In genomic region chr14:103440243-103440642, GRCm38 (mm10) we compare ENCODE assay signal across 12 mouse cellular contexts.
DNase-seq lines count a peak whose midpoint lies in the region.
"Had no signal": no experiment of that assay in that cellular context is flagged by ENCODE, and none has a peak within 500 bp of the region (broad histone marks: within the 10 kb centered on the region; RNA-seq: fewer than 3 reads in every experiment).

No protein-coding gene starts in this region.

- WGBS in embryonic facial prominence, embryonic 10.5 days: 81% methylated on average over 8 of the region's 8 CpGs

- H3K27me3 ChIP-seq in embryonic facial prominence, embryonic 10.5 days (replicated peaks; ENCODE audit: low read depth, poor library complexity, severe bottlenecking): no peaks in the 10 kb centered on the region
- H3K27me3 ChIP-seq: embryonic facial prominence, embryonic 13.5 days had no signal

- H3K27ac ChIP-seq in embryonic facial prominence, embryonic 10.5 days (replicated peaks): no peak overlapping the region
- H3K27ac ChIP-seq: embryonic facial prominence, embryonic 13.5 days had no signal

- no peaks in the 10 kb centered on the region for H3K9me3 ChIP-seq in embryonic facial prominence, embryonic 10.5 days
- H3K9me3 ChIP-seq: embryonic facial prominence, embryonic 13.5 days had no signal

- H3K4me3 ChIP-seq in embryonic facial prominence, embryonic 10.5 days: no peak overlapping the region
- H3K4me3 ChIP-seq: embryonic facial prominence, embryonic 13.5 days had no signal

- peak; percentile 58 for DNase-seq in layer of hippocampus, adult 11-12 months (ENCODE audit: low spot score)
- no peak for DNase-seq in layer of hippocampus, postnatal 10 days (ENCODE audit: low spot score in 2 of 2)
- DNase-seq in brain, adult 2 months (ENCODE audit: low read depth, low spot score): peak; percentile 97
- peak; percentile 30 to 41 for DNase-seq in frontal cortex, postnatal 14 days (ENCODE audit: low spot score in 2 of 2)
- peak; percentile 37 for DNase-seq in right cerebral cortex, postnatal 14 days
- no peak for DNase-seq in kidney, postnatal 14 days
- DNase-seq in embryonic facial prominence, embryonic 10.5 days (ENCODE audit: low spot score): no peak
- DNase-seq: heart, postnatal 10 days; kidney, adult 18-20 months; lung, postnatal 4 days; retina, postnatal 1 day had no signal

- H3K4me1 ChIP-seq in embryonic facial prominence, embryonic 10.5 days: no peaks in the 10 kb centered on the region
- H3K4me1 ChIP-seq: embryonic facial prominence, embryonic 13.5 days had no signal

- no peaks in the 10 kb centered on the region for H3K36me3 ChIP-seq in embryonic facial prominence, embryonic 10.5 days (replicated peaks)
- H3K36me3 ChIP-seq: embryonic facial prominence, embryonic 13.5 days had no signal

Comparison
In these comparisons a context has a peak if more than half of its experiments do, and no peak if none do; other contexts are left out.
1. DNase-seq: peak in layer of hippocampus, adult 11-12 months (single experiment), brain, adult 2 months (single experiment), frontal cortex, postnatal 14 days (2 of 2) and right cerebral cortex, postnatal 14 days (single experiment); none in layer of hippocampus, postnatal 10 days (0 of 2), kidney, postnatal 14 days (single experiment) and embryonic facial prominence, embryonic 10.5 days (single experiment).